Mouse (Mus musculus) left cerebral cortex, adult 18-20 months (tissue): ENCODE data around the gene Olfr1223. TPM values are rescaled to one million over a fixed set of nuclear protein-coding genes. Genes with fewer than 3 reads are reported as not detected.
"Not testable (repeated sequence)": the region's sequence is repeated elsewhere in the genome, so short reads cannot be mapped to it uniquely, and the experiment has no call there.

Source experiments
- DNase-seq, 2 experiments: peaks; one replicate each; pipeline ENCODE4 v3.0.0; 2021 to 2022; ENCODE audit warnings: low spot score in 2 of 2, mixed read lengths in 1 of 2
- long read RNA-seq, 2 experiments: library from polyadenylated mRNA; stranded (forward); transcript quantifications; one replicate each; pipeline ENCODE4 v2.0.0; 2021
- total RNA-seq, 2 experiments: library from RNA; stranded (reverse); gene quantifications; 2 replicates each; pipeline ENCODE4 v1.2.3; 2021

Olfr1223 gene
- total RNA-seq: not detected
- long read RNA-seq, experiment 1: 0 reads
- long read RNA-seq, experiment 2: 0 reads

- DNase-seq: no peak
These were observed at the start of gene Olfr1223 for GRCm38 (mm10) chr2:89151460-89151859. TSS of gene Olfr1223 (minus strand) at chr2:89151560.

- DNase-seq: no peak
These were observed 48.6 kb upstream of the Olfr1223 start, which contains the start of gene Olfr1226 for GRCm38 (mm10) chr2:89199948-89200347. TSS of gene Olfr1226 (minus strand) at chr2:89200048.

- no peak for DNase-seq
These were observed 45.1 kb upstream of the Olfr1223 start for GRCm38 (mm10) chr2:89196325-89196982.

GRCm38 (mm10) chr2:89174569-89174968, 23.2 kb upstream of the Olfr1223 start, which contains the start of gene Olfr1225:
TSS of gene Olfr1225 (minus strand) at chr2:89174669.
- no peak for DNase-seq

GRCm38 (mm10) chr2:89164711-89165110, 13.4 kb upstream of the Olfr1223 start:
- DNase-seq: not testable (repeated sequence)

- DNase-seq: not testable (repeated sequence)
These were observed 12.6 kb upstream of the Olfr1223 start, which contains the start of gene Olfr1224-ps1 for GRCm38 (mm10) chr2:89163991-89164390. TSS of gene Olfr1224-ps1 (minus strand) at chr2:89164091.

GRCm38 (mm10) chr2:89132954-89133353, 18.4 kb downstream of the Olfr1223 start, which contains the start of gene Olfr1222:
TSS of gene Olfr1222 (minus strand) at chr2:89133054.
- DNase-seq: no peak

GRCm38 (mm10) chr2:89117183-89117582, 34.2 kb downstream of the Olfr1223 start, which contains the start of gene Olfr1221:
TSS of gene Olfr1221 (minus strand) at chr2:89117283.
- DNase-seq: no peak

GRCm38 (mm10) chr2:89106735-89107134, 44.6 kb downstream of the Olfr1223 start, which contains the start of gene Olfr1220:
TSS of gene Olfr1220 (minus strand) at chr2:89106835.
- DNase-seq: no peak

- no peak for DNase-seq
These were observed 45.7 kb downstream of the Olfr1223 start for GRCm38 (mm10) chr2:89105651-89106050.

GRCm38 (mm10) chr2:89093848-89094247, 57.5 kb downstream of the Olfr1223 start:
- DNase-seq: no peak

Other genes with a start within 250 kb of the Olfr1223 start
- gene Olfr1208, start 249.2 kb downstream of the Olfr1223 start, total RNA-seq: not detected
- gene Olfr1209, start 236.4 kb downstream of the Olfr1223 start, total RNA-seq: not detected
- gene Olfr1211, start 213.4 kb downstream of the Olfr1223 start, total RNA-seq: not detected
- not detected for gene Olfr1212, start 197.6 kb downstream of the Olfr1223 start, total RNA-seq
- not detected for gene Gm13762, start 171.3 kb downstream of the Olfr1223 start, total RNA-seq
- not detected for gene Olfr1214, start 158.9 kb downstream of the Olfr1223 start, total RNA-seq
- not detected for gene Olfr1215, start 144.6 kb downstream of the Olfr1223 start, total RNA-seq
- gene Olfr1216, start 133.2 kb downstream of the Olfr1223 start, total RNA-seq: not detected
- not detected for gene Olfr1217, start 119.5 kb downstream of the Olfr1223 start, total RNA-seq
- gene Olfr1218, start 90.4 kb downstream of the Olfr1223 start, total RNA-seq: not detected
- gene Olfr1219, start 68.0 kb downstream of the Olfr1223 start, total RNA-seq: not detected
- gene Olfr1220, start 44.7 kb downstream of the Olfr1223 start, total RNA-seq: not detected
- gene Olfr1221, start 34.3 kb downstream of the Olfr1223 start, total RNA-seq: not detected
- gene Olfr1222, start 18.5 kb downstream of the Olfr1223 start, total RNA-seq: not detected
- gene Olfr1224-ps1, start 12.5 kb upstream of the Olfr1223 start, total RNA-seq: not detected
- not detected for gene Olfr1225, start 23.1 kb upstream of the Olfr1223 start, total RNA-seq
- gene Olfr1226, start 48.5 kb upstream of the Olfr1223 start, total RNA-seq: not detected
- gene Olfr1228, start 102.5 kb upstream of the Olfr1223 start, total RNA-seq: not detected
- not detected for gene Olfr1229, start 136.5 kb upstream of the Olfr1223 start, total RNA-seq
- gene Olfr1230, start 145.7 kb upstream of the Olfr1223 start, total RNA-seq: not detected
- not detected for gene Olfr1231, start 155.5 kb upstream of the Olfr1223 start, total RNA-seq
- gene Olfr1232, start 178.1 kb upstream of the Olfr1223 start, total RNA-seq: not detected
- gene Olfr1233, start 190.8 kb upstream of the Olfr1223 start, total RNA-seq: not detected
- gene Olfr1234, start 213.3 kb upstream of the Olfr1223 start, total RNA-seq: not detected